Mouse (Mus musculus): ENCODE results near the gene Ntn3. TPM values are rescaled to one million over a fixed set of nuclear protein-coding genes. Genes with fewer than 3 reads are reported as not detected.

Gene Ntn3
- polyA plus RNA-seq, 1 experiment: 4.1 TPM

DNA sequence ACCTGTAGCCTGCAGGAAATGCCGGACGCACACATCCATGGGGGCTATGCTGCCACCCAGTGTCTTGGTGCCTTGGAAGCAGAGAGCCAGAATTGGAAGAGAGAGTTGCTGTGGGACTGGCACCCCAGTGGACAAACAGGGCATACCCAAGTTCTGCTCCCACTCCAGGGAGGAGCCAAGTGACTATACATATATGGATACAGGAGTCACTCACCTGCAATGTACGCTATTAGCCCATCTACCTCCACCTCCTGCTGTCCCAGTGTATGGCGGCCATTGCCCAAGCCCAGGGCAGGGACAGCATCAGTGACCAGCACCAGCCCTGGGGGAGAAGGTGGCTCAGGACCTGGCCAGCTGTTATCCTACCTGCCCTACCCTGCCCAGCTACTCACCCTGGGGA lies 51.8 kb downstream of the Ntn3 start:
- peaks cover 4% of the 10 kb centered on the region; the same call in 1 of the 2 replicates for H3K4me1 ChIP-seq (ENCODE audit: control insufficient read depth, insufficient read depth, low read length)
- H3K27ac ChIP-seq (ENCODE audit: insufficient read depth, low read length): no peak overlapping the region
- no peak overlapping the region for H3K4me3 ChIP-seq (ENCODE audit: insufficient read depth, low read length)
- TF ChIP-seq CTCF (IDR thresholded peaks at IDR 0.05; ENCODE audit: borderline replicate concordance, insufficient read depth, low read length) (no peak), POLR2A (IDR thresholded peaks at IDR 0.05; ENCODE audit: low read depth, low read length) (no peak)

DNA sequence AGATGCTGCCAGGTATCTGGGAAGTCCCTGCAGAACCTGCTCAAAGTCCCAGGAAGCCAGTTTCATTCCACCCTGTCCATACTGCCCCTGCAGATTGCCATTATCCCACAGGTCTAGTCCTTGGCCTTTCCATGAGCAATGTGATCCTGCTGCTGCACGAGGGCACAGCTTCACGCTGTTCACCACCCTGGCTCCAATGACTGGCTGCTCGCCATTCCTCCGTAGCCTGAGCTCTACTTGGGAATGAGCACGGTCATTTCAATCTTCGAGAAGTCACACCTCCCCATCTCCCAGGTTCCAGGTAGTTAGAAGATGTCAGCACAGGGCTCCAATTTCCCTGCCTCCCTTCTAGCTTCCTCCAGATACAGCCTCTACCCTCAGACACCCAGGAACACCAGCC lies 52.2 kb downstream of the Ntn3 start:
- peaks cover 4% of the 10 kb centered on the region; the same call in 1 of the 2 replicates for H3K4me1 ChIP-seq (ENCODE audit: control insufficient read depth, insufficient read depth, low read length)
- TF ChIP-seq CTCF (IDR thresholded peaks at IDR 0.05; ENCODE audit: borderline replicate concordance, insufficient read depth, low read length) (no peak), POLR2A (IDR thresholded peaks at IDR 0.05; ENCODE audit: low read depth, low read length) (no peak)
- no peak overlapping the region for H3K4me3 ChIP-seq (ENCODE audit: insufficient read depth, low read length)
- H3K27ac ChIP-seq (ENCODE audit: insufficient read depth, low read length): no peak overlapping the region

DNA sequence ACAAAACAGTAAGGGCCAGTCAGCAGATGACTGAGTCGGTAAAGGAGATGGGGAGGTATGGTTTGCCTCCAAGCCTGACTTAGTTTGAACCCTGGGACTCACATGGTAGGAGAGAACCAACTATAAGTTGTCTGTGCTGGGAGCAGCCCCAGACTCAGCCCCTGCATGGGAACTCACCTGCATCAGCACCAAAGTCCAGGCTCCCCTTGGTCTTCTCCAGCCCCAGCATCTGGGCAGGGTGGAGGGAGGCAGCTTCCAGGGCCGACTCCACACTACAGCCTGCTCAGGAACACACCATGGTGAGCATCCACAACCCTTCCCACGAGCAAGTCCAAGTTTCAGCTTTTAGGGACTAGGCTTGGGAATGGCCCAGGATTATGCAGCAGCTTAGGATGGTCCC lies 52.9 kb downstream of the Ntn3 start:
- TF ChIP-seq POLR2A (IDR thresholded peaks at IDR 0.05; ENCODE audit: low read depth, low read length): no peak
- no peak for TF ChIP-seq CTCF (IDR thresholded peaks at IDR 0.05; ENCODE audit: borderline replicate concordance, insufficient read depth, low read length)
- Histone ChIP-seq H3K4me1 (ENCODE audit: control insufficient read depth, insufficient read depth, low read length) (peaks cover 4% of the 10 kb centered on the region; the same call in 1 of the 2 replicates), H3K4me3 (ENCODE audit: insufficient read depth, low read length) (no peak overlapping the region), H3K27ac (ENCODE audit: insufficient read depth, low read length) (no peak overlapping the region)

DNA sequence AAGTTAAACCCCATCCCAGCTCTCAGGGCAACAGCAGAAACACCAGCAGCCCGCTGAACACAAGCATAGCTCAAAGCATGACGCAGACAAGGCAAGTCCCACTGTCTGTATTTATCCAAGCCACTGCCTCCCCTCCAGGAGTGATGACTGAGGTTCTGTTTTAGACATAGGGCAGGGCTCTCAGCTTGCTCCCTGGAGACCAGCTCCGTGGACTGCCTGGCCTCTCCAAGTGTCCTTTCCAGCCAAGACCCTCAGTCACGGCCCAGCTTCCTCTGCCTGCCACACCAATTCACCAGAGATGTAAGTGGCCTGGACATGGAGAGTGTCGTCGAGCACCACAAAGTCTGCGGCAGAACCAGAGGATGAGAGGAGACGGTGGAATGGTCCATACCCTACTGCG lies 53.6 kb downstream of the Ntn3 start:
- Histone ChIP-seq H3K4me1 (ENCODE audit: control insufficient read depth, insufficient read depth, low read length) (peaks cover under 1% of the 10 kb centered on the region; the same call in 1 of the 2 replicates), H3K27ac (ENCODE audit: insufficient read depth, low read length) (no peak overlapping the region), H3K4me3 (ENCODE audit: insufficient read depth, low read length) (no peak overlapping the region)
- TF ChIP-seq POLR2A (IDR thresholded peaks at IDR 0.05; ENCODE audit: low read depth, low read length) (no peak), CTCF (IDR thresholded peaks at IDR 0.05; ENCODE audit: borderline replicate concordance, insufficient read depth, low read length) (no peak)

DNA sequence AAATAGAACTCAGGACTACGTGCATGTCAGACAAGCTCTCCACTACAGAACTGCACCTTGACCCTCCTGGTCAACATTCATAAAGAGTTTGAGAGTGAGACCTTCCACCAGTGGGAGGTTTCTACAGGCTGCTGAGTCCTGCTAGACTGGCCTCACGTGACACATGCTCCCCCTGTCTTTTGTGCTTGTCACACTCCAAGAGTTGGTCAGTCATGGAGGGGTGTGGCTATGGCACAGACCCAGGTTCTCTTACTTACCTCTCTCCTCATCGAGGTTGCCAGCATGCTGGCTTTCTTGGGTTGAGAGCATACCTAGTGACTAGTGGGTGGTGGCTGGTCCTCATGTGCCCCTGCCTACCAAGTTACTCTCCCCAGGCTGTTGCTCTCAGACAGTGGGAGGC lies 54.9 kb downstream of the Ntn3 start:
- TF ChIP-seq CTCF (IDR thresholded peaks at IDR 0.05; ENCODE audit: borderline replicate concordance, insufficient read depth, low read length): no peak
- TF ChIP-seq POLR2A (IDR thresholded peaks at IDR 0.05; ENCODE audit: low read depth, low read length): no peak
- H3K4me1 ChIP-seq (ENCODE audit: control insufficient read depth, insufficient read depth, low read length): no peaks in the 10 kb centered on the region
- H3K4me3 ChIP-seq (ENCODE audit: insufficient read depth, low read length): no peak overlapping the region
- no peak overlapping the region for H3K27ac ChIP-seq (ENCODE audit: insufficient read depth, low read length)

Other genes with a start within 250 kb of the Ntn3 start
- not detected in 2 replicates for gene Prss30, start 229.0 kb downstream of the Ntn3 start, polyA plus RNA-seq (2011; ENCODE audit: insufficient read length, low read depth, missing spikeins)
- gene Prss22, start 211.4 kb downstream of the Ntn3 start, polyA plus RNA-seq (2011; ENCODE audit: insufficient read length, low read depth, missing spikeins): 0.62 TPM in 1 of 2 replicates, not detected in the other
- gene Prss27, start 171.4 kb downstream of the Ntn3 start, polyA plus RNA-seq (2011; ENCODE audit: insufficient read length, low read depth, missing spikeins): 0.42 TPM in 1 of 2 replicates, not detected in the other
- gene Kctd5, start 136.0 kb downstream of the Ntn3 start, polyA plus RNA-seq (2011; ENCODE audit: insufficient read length, low read depth, missing spikeins): 80.8 and 83.2 TPM in 2 replicates
- gene Pdpk1, start 58.6 kb downstream of the Ntn3 start, polyA plus RNA-seq (2011; ENCODE audit: insufficient read length, low read depth, missing spikeins): 42.6 and 48.9 TPM in 2 replicates
- 26.6 and 31.7 TPM in 2 replicates for gene Amdhd2, start 45.8 kb downstream of the Ntn3 start, polyA plus RNA-seq (2011; ENCODE audit: insufficient read length, low read depth, missing spikeins)
- gene Atp6v0c, start 39.8 kb downstream of the Ntn3 start, polyA plus RNA-seq (2011; ENCODE audit: insufficient read length, low read depth, missing spikeins): 382 and 460 TPM in 2 replicates
- gene Tbc1d24, start 4.0 kb downstream of the Ntn3 start, polyA plus RNA-seq (2011; ENCODE audit: insufficient read length, low read depth, missing spikeins): 10.9 and 14.0 TPM in 2 replicates
- gene Tedc2, start 11.3 kb upstream of the Ntn3 start, polyA plus RNA-seq (2011; ENCODE audit: insufficient read length, low read depth, missing spikeins): 7.9 and 9.2 TPM in 2 replicates
- gene Ccnf, start 42.0 kb upstream of the Ntn3 start, polyA plus RNA-seq (2011; ENCODE audit: insufficient read length, low read depth, missing spikeins): 23.5 and 24.2 TPM in 2 replicates
- gene Abca17, start 141.5 kb upstream of the Ntn3 start, polyA plus RNA-seq (2011; ENCODE audit: insufficient read length, low read depth, missing spikeins): not detected in 2 replicates
- gene Abca3, start 142.4 kb upstream of the Ntn3 start, polyA plus RNA-seq (2011; ENCODE audit: insufficient read length, low read depth, missing spikeins): 15.6 and 17.8 TPM in 2 replicates
- gene Rnps1, start 205.0 kb upstream of the Ntn3 start, polyA plus RNA-seq (2011; ENCODE audit: insufficient read length, low read depth, missing spikeins): 123 and 134 TPM in 2 replicates
- gene Eci1, start 217.1 kb upstream of the Ntn3 start, polyA plus RNA-seq (2011; ENCODE audit: insufficient read length, low read depth, missing spikeins): 26.1 and 31.4 TPM in 2 replicates
- 2.5 and 2.8 TPM in 2 replicates for gene Dnase1l2, start 233.6 kb upstream of the Ntn3 start, polyA plus RNA-seq (2011; ENCODE audit: insufficient read length, low read depth, missing spikeins)